Mouse (Mus musculus): Measurements from ENCODE around the gene Ecm1.
"Not testable (repeated sequence)": the region's sequence is repeated elsewhere in the genome, so short reads cannot be mapped to it uniquely, and the experiment has no call there.

The Ecm1 gene

DNA sequence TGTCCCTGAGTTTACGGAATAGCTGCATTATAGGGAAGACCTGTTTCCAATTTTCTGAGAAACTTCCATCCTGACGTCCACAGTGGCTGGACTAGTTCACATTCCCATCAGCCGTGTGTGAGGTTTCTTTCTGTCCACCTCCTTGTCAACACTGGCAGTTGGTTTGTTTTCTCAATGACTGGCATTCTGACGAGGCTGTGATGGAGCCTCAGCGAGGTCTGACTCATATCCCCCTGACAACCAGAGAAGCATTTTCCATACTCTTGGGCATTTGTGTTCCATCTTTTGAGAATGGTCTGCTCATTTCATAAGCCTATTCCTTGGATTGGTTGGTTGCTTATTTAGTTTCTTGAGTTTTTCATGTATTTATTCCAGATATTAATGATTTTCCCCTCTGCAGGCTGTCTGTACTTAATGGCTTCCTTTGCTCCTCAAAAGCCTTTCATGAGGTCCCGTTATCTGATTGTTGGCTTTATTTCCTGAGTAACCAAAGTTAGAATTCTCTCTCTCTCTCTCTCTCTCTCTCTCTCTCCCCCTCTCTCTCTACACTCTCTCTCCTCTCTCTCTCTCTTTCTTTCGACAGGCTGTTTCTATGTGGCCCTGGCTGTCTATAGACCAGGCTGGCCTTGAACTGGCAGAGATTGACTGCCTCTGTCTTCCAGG is 12.5 kb downstream of the Ecm1 start:
- DNase-seq = no peak

DNA sequence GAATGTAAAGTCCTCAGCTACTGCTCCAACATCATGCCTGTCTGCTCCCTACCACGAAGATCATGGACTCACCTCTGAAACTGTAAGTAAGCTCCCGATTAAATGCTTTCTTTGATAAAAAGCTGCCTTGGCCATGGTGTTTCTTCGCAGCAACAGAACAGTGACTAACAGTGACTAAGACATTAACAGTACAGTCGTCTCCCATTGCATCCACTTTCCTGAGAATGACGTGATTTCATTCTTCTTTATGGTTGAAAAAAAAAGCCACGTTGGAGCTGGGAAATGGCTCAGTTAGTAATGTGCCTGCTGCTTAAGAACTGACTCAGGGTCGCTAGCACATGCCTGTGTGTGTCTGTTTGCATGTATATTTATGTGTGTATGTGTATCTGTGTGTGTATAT is 13.5 kb downstream of the Ecm1 start:
- DNase-seq = no peak

DNA sequence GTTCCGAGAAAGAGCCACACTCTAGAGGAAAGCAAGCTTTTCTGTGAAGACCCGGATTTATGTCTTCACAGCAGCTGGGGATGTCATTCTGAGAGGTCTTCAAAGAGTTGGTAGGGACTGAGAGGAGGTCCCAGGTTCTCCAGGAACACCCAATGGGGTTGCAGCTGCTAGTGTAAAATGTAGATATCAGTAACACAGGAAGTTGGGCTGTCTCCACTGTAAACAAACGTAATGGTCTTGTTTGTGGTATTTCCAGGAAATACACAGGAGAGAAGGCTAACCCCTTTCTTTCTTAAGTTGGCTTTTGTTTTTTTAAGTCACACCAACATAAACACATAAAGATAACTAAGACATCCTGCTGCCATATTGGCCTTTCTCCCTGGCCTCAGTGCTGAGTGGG is 17.0 kb downstream of the Ecm1 start:
- DNase-seq = no peak

DNA sequence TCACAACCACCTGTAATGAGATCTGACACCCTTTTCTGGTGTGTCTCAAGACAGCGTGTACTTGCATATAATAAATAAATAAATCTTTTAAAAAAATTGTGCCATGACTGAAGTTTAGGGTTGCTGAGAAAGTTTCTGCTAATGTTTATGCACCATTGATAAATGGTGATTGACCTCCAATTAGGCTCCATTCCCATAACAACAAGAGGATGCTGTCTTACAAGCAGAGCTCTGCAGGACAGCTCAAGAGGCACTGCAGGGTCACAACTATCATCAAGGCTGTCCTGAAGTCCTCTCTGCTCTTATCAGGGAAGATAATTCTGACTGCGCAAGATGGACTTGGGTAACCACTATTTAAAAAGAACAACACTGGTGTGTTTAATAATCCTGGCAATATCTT is 21.2 kb downstream of the Ecm1 start:
- DNase-seq = no peak

DNA sequence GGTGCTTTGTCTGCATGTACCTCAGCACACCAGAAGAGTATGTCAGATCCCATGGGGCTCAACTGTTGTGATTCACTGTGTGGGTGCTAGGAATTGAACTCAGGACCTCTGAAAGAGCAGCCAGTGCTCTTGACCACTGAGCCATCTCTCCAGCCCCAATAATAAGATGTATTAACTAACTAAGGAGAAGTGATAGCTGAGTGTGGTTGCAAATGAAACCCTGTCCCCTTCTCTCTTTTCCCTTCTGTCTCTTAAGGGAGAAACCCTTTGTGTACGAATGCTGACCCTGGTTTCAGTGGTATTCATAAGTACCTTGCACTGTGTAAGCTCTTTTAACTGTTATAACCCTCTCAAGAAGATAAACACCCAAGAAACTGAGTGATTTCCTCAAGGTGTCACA is 23.3 kb downstream of the Ecm1 start:
- no peak for DNase-seq

DNA sequence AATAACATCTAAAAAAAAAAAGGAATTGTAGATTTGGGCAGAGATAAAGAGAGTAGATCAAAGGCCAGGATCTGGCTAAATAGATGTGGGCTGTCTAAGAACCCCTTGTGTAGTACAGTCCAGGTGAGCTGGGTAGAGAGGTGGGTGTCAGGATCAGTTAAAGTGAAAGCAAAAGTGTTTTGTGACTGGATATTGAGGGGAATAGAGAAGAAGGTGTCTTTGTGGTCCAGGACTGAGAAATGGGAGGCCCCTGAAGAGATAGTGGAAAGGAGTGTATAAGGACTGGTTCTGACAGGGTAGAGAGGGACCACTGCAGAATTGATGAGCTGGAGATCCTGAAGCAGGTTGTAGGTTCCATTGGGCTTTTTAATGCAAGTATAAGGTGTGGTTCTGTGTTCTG is 29.4 kb downstream of the Ecm1 start:
- DNase-seq = no peak

DNA sequence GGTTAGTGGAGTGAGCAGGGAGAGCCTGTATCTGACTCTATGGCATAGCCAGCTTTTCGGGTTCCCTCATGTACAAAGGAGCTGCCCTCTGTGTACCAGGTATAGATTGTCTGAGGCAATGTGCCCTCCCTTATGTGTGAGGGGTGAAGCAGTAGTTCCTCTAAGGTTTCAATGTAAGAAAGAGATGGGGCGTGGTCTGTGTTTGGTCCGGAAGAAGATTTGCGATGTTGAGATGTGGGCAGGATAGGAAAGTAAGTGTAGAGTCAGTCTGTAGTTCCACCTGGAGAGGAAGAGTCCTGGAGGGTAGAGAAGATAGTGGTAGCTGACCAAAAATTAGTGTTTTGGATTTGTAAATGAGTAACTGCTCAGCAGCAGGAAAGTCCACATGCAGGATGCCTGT is 30.3 kb downstream of the Ecm1 start:
- no peak for DNase-seq

DNA sequence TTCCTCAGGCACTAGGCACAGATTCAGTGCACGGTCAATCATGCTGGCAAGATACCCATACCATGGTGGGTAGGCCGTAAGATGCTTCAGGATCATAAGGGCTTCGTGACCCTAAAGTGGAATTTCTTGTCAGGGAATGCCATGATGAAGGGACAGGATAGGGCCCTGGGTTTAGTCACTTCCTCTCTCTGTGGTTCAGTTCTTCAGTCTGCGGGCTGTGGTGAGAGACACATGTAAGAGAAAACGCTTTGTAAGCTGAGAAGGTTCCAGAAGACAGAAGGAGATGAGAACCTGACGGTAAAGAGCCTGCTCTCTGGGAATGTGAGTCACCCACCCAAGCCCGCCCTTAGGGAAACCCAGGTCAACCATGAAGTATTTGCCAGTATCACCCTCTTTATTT is 31.9 kb downstream of the Ecm1 start:
- no peak for DNase-seq

DNA sequence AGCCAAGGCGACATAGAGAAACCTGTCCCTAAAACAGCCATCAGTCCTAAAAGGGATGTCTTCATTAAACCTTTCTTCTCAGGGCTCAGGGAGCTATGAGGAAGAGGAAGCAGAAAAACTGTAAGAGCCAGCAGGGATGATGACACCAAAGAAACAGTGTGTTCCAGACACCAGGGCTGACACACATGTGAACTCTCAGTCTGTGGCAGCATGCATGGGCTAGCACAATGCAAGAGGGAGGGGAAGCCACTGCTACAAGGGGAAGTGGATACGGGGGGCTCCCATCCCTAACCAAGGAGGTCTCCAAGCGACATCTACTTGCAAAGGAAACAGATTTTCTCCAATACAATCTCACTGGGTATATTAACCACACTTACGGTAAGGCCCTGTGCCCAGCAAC is 33.1 kb downstream of the Ecm1 start:
- DNase-seq = no peak

DNA sequence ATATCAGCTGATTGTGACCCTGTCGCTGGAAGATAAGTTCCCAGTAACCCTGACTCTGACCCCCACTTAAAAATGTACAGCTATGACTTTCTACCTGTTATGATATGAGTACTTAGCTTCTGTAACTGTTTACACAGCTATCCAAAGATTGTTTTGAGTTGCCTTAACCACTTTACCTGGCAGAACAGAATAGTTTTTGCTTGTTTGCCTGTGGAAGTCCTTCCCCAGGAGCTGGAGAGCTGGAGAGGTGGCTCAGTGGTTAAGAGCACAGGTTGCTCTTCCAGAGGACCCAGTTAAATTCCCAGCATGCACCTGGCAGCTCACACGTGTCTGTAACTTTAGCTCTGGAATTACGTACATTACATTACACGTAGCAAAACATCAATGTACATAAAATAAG is 34.8 kb downstream of the Ecm1 start:
- DNase-seq = no peak

DNA sequence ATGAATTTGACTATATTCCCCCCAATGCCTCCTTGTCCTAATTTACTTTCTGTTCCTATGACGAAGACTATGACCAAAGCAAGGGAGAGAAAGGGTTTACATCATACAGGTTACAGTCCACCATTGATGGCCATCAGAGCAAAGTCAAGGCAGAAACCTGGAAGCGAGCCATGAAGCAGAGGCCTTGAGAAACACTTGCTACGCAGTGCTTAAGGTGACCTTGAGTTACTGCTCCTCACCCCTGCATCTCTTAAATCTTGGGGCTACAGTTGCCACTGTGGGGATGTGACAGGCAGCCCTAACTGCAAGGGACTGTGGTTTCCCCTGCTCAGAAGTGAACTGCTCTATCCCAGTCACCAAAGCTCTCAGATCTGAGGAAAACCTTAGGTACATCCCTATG is 36.1 kb downstream of the Ecm1 start:
- DNase-seq = no peak

DNA sequence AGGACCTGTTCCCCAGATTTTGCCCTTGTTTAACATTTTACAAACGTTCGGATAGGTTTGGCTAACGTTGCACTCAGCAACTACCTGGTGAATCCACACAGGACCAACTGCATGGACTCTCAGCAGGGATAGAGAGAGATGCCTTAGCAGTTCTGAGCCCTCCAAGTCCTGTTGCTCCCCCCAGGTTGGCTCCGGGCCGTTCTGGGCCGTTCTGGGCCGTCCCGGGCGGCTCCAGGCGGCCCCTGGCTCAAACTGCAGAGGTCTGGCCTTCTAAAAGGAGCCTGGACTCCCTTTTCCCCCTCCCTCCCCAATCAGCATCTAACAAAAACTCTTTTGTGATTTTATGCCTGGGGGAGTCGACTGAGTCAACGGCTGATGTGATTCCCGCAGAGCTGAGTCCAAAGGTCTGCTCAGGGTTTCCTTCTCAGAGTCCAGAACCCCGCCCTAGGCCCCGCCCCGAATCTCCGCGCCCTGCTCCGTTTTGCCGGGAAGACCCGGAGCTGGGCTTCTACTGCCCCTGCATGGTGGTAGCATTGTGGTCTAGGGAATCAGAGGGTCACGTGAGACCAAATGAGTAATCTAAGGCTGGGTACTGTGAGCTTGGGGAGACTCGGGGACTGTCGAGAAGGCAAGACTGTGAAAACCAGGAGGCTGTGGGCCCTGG is 37.4 kb downstream of the Ecm1 start:
- DNase-seq = peak; percentile 90 to 92

DNA sequence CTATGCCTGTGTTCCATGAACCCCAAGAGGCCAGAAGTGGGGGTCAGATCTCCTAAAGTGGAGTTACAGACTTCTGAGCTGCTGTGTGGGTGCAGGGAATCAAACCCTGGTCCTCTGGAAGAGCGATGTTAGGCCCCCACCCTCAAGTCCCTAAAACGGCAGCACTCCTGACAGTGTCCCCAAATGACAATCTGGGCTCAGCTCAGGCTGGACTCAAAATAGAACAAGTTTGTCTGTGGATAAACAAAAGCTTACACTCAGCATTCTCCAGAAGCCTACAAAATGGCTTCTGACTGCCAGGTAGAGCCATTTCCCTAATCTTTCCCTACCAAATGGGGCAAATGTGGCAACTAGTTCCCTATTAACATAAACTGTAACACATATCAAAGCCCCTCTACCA is 38.3 kb downstream of the Ecm1 start:
- no peak for DNase-seq

DNA sequence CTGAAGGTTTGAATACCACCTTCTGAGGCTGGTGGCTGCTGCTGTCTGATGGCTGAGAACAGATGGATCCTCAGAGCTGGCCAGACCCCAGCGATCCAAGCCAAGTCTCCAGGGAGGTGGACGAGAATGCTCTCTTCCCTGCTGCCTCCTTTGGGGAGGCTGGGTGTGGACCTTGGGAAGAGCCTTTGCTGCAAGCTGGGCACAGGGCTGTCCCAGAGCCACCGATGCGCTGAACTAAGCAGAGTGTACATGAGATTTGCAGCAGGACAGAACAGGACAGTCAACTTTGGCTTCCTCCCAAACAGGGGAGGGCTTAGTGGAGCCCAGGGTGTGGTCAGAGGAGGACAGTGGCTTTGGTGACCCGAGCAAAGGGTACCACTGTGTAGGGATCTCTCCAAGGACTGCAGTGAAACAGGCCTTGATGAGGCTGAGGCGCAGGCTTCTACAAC is 39.1 kb downstream of the Ecm1 start:
- DNase-seq = peak; percentile 11 to 22

DNA sequence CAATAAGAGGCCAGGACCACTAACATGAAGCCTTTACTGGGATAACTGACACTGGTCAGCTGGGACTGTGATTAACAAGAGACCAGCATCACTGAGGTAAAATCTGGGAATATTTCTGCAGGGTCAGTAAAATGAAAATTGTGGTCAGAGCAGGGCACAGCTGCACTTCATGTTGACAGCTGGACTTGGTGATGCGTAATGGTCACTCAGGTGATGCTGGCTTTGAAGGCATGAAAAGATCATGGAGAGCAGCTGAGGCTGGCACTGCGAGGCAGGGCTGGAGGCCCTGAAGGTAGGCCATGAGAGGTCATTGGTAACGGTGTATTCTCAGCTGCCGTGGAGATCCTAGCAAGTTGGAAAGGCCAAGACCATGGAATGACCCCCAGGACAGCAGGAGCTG is 41.1 kb downstream of the Ecm1 start:
- no peak for DNase-seq

DNA sequence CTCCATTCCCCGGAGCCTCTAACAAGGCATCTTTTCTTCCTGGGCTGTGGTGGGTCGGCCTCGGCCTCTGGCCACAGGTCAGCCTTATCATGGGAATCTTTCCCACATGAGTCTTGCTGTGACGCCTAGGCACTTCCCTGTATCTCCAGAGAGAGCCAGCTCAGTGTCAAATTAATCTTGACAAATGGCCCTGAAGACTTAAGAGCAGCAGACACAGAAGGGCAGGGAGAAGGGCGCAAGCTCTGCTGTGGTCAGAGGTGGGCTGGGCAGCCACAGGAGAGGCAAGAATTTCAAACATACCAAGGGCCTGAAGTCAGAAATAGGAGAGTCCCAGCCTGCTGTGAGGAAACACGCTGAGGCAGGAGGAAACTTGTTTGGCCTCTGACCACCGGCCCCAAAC is 43.0 kb downstream of the Ecm1 start:
- DNase-seq = peak; percentile 42 to 60

DNA sequence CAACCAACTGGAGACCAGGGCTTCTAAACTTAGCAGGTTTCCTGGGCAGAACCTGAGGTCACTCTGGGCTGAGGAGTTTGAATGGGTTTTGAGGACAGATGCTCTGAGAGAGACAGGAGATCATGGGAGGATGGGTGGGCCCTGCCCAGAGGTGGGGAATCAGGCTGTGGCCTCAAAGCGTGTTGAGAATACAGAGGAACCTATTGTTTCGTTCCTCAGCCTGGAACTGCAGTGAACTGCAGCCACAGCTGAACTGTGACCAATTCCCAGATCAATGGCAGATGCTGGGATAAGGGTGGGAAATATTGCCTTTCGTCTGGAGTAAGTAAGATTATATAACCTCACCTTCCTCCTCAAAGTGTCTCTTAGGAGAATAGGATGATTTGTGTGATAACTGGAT is 43.6 kb downstream of the Ecm1 start:
- no peak for DNase-seq

DNA sequence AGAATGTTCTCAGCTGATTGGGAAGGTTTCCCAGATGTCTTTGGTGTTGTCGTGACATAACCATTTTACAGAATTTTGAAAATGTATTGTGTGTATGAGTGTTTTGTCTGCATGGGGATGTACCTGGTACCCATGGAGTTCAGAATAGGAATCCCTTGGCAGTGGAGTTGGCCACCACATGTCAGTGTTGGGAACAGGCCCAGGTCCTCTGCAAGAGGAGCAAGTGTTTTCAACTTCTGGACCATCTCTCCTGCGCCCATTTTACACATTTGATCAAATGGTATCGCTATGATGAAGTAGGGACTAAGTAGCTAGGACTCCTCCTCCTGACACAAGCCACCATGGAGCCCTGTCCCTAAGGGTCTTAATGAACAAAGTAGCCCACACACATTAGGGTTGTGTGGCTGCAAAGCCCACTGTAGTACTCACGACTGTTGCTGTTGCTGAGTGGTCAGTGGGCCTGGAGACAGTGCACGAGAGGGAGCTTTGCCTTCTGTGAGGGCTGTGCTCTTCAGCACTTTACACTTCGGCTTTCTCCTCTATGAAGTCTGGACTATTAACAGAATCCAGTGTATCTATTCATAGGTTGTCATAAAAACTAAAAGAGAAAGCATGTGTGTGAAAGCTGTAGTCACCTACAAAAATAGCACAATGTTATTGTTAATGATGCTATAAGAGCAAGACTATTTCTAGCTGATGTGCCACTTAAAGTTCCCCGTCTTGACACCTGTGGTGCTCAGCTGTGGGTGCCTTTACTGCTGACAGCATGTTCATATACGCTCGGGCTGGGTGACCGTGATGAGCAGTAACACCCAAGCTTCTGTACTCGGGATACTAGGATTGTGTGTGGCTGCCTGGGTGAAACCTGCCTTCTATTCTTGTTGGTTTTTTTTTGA is 44.3 kb downstream of the Ecm1 start:
- no peak for DNase-seq

DNA sequence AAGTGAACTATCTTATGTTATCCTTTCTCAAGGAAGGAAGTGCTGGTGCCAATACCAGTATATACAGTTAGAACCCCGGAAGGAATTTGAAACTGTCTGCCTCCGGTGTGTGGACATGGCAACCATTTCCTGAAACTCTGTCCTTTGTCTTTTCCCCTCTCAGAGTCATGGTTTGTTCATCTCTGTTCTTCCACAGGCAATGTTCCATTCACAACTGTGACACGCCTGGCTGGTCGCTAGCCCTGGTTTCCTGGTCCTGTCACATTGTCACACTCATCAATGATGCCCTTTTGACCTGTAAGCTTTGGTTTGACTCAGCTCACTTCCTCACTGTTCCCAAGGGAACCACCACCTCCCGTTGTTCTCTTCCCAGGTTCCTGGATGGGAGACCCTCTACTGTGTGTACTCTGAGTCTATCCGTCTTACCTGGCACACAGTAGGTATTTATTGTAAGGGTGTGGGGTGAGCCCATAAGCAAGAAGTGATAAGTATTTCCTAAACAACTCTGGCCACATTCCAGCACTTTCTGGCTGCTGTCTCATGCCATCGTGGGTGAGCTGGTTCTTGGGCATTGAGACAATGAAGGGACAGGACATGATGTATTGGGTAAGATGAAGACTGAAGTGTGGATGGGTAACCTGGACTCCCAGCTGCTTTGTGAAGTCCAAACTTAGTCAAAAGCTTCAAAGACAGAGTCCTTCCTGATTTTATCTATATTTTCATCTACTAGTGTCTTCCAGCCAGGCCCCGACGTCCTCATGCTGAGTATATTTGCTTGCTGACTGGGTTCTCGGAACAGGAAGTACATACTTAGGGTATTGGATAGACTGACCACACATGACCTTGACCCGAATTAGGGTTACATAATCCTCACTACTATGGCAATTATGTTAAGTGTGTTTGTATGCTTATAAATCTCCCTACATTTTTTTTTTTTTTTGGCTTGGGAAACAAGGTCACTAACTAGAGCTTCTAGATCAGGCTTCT is 45.3 kb downstream of the Ecm1 start:
- DNase-seq = peak; percentile 46 to 71

DNA sequence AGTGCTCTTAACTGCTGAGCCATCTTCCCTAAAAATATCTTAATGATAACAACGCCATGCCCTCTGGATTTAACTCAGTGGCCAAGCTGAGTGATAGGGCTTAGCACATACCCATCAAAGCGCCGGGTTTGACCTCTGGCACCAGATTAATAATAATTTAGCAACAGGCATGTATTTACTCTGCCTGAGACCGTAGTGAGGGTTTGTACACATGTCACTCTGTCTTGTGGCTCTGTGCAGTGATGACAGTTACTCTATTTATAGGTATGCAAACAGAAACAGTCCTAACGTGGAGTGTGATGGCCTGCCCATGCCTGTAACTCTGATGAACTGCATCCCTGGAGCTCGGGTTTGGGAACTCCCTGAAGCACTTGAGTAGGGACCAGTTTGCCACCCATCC is 46.7 kb downstream of the Ecm1 start:
- no peak for DNase-seq

DNA sequence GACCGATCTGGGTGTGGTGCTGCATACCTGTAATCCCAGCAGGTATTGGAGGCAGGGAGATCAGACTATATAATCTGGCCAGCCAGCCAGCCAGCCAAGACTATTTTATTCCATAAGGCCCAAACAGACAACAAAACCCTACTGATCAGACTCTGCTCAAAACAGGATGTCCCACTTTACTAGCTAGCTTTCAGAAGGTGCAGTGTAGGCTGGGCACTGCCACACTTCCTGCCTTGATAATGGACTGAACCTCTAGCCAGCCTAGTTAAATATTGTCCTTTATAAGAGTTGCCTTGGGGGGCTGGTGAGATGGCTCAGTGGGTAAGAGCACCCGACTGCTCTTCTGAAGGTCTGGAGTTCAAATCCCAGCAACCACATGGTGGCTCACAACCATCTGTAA is 48.8 kb downstream of the Ecm1 start:
- DNase-seq = not testable (repeated sequence)

DNA sequence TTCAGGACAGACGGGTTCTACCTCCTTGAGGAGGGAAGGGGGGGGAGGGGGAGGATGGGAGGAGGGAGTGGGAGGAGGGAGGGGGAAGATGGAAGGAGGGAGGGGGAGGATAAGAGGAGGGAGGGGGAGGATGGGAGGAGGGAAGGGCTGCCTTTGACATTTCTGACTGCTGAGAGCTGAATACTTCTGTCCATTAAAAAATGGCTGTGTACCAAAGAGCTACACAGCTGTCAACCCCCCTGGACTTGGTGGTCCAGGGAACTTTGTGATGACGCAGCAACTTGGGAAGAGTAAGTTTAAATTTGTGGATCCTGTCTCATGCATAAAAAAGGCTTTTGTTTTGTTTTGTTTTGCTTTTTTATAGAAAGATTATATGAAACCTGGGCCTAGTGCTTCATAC is 49.4 kb downstream of the Ecm1 start:
- no peak for DNase-seq

Measured in kidney, postnatal 36 days (tissue).